Mouse (Mus musculus) neural tube, embryonic 13.5 days (tissue): ENCODE results near the gene Fam222b. TPM values are rescaled to one million over a fixed set of nuclear protein-coding genes. Genes with fewer than 3 reads are reported as not detected.
"Not testable (repeated sequence)": the region's sequence is repeated elsewhere in the genome, so short reads cannot be mapped to it uniquely, and the experiment has no call there.

Source experiments
- ATAC-seq: fragments of 200-750 bp; cut with Nextera tagmentation; 2 replicates; pipeline ENCODE4 v1.8.0; 2017; ENCODE audit warnings: low read depth, mild to moderate bottlenecking, moderate TSS enrichment, moderate library complexity
- H3K27ac ChIP-seq: fragments of 300-500 bp; sonication (generic); replicated peaks from 2 replicates; pipeline ENCODE4 v1.5.1; 2015; ENCODE audit warnings: moderate library complexity, mild to moderate bottlenecking, inconsistent platforms
- H3K27me3 ChIP-seq: fragments of 300-500 bp; sonication (generic); 2 replicates; pipeline ENCODE4 v1.6.1; 2015; ENCODE audit warnings: mild to moderate bottlenecking, inconsistent platforms
- H3K36me3 ChIP-seq: fragments of 300-500 bp; sonication (generic); 2 replicates; pipeline ENCODE4 v1.6.1; 2015; ENCODE audit warnings: mild to moderate bottlenecking, inconsistent platforms
- H3K4me1 ChIP-seq: fragments of 300-500 bp; sonication (generic); replicated peaks from 2 replicates; pipeline ENCODE4 v1.6.1; 2015; ENCODE audit warnings: inconsistent platforms
- H3K4me2 ChIP-seq: fragments of 300-500 bp; sonication (generic); 2 replicates; pipeline ENCODE4 v1.6.1; 2015; ENCODE audit warnings: inconsistent platforms, mild to moderate bottlenecking, moderate library complexity
- H3K4me3 ChIP-seq: fragments of 300-500 bp; sonication (generic); 2 replicates; pipeline ENCODE4 v1.5.1; 2015; ENCODE audit warnings: mild to moderate bottlenecking, inconsistent platforms
- H3K9ac ChIP-seq: fragments of 300-500 bp; sonication (generic); 2 replicates; pipeline ENCODE4 v1.6.1; 2015; ENCODE audit warnings: moderate library complexity, mild to moderate bottlenecking, inconsistent platforms
- H3K9me3 ChIP-seq: fragments of 300-500 bp; sonication (generic); 2 replicates; pipeline ENCODE4 v1.6.1; 2016; ENCODE audit warnings: inconsistent platforms
- whole genome bisulfite sequencing: fragments of 180-500 bp; shearing (Covaris S2); methylation state at CpG from one replicate; pipeline ENCODE4 v1.1.7; 2015; 5-methylcytosine and 5-hydroxymethylcytosine counted together
- polyA plus RNA-seq: library from polyadenylated mRNA; unstranded; fragments of >200 nt; fragmentation: Nextera tagmentation; extraction: Ambion mirVana; gene quantifications from 2 replicates; pipeline ENCODE4 v1.2.1, GENCODE M21; 2015

The Fam222b gene
- polyA plus RNA-seq, 1 experiment from 2014 or later: 28.8 TPM

- peaks cover 28% of the 10 kb centered on the region for H3K36me3 ChIP-seq
- WGBS: under 1% methylated on average over 68 of the region's 84 CpGs
- ATAC-seq: peak; percentile 91
- peak overlapping the region; percentile 78 for H3K4me2 ChIP-seq
- peak overlapping the region; percentile 87 for H3K27ac ChIP-seq
- peaks cover 64% of the 10 kb centered on the region for H3K4me1 ChIP-seq
- H3K9ac ChIP-seq: peak overlapping the region; percentile 79
- no peaks in the 10 kb centered on the region for H3K27me3 ChIP-seq
- peak overlapping the region; percentile 52 for H3K4me3 ChIP-seq
- no peaks in the 10 kb centered on the region for H3K9me3 ChIP-seq
These were observed 83.7 kb downstream of the Fam222b start for GRCm38 (mm10) chr11:78177903-78178858.

DNA sequence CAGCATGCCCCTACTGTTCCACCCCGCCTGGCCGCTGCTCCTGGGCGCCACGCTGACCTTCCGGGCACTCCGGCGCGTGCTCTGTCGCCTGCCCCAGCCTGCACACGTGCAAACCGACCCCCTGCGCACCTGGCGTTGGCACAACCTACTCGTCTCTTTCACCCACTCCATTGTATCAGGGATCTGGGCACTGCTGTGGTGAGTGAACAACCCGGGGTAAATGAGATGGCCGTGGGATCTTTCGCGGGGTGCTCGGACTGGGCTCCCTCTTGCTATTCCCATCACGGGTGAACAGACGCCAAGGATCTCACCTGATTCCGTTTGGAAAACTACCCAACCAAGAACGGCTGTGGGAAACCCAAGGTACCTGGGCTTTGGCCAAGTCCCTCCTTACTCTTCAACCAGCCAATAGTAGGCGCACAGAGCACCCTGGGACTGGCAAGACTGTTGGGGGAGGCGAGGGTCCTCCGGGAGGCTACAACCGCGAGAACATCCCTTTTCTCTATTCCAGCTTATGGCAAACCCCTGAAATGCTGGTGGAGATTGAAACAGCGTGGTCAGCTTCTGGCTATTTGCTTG is 84.5 kb downstream of the Fam222b start:
- Histone ChIP-seq H3K4me2 (peak overlapping the region; percentile 78), H3K27ac (peak overlapping the region; percentile 87)

GRCm38 (mm10) chr11:78179438-78179999 is 85.1 kb downstream of the Fam222b start:
- 28% methylated on average over 8 of the region's 8 CpGs for WGBS
- Histone ChIP-seq H3K4me2 (peak overlapping the region; percentile 78), H3K27ac (peak overlapping the region; percentile 87), H3K36me3 (peaks cover 28% of the 10 kb centered on the region), H3K4me3 (peak overlapping the region; percentile 52), H3K9ac (peak overlapping the region; percentile 79), H3K27me3 (no peaks in the 10 kb centered on the region), H3K9me3 (no peaks in the 10 kb centered on the region), H3K4me1 (peaks cover 70% of the 10 kb centered on the region)
- ATAC-seq: no peak

More for the DNA sequence above, 84.5 kb downstream of the Fam222b start:
- peaks cover 66% of the 10 kb centered on the region for H3K4me1 ChIP-seq
- no peaks in the 10 kb centered on the region for H3K27me3 ChIP-seq
- H3K36me3 ChIP-seq: peaks cover 28% of the 10 kb centered on the region
- 2% methylated on average over 29 of the region's 29 CpGs for WGBS
- H3K9ac ChIP-seq: peak overlapping the region; percentile 79
- H3K9me3 ChIP-seq: no peaks in the 10 kb centered on the region
- ATAC-seq: peak; percentile 10; the same call in 1 of the 2 replicates
- H3K4me3 ChIP-seq: peak overlapping the region; percentile 52

- peak overlapping the region; percentile 52; the same call in 1 of the 2 replicates for H3K4me3 ChIP-seq
- H3K9ac ChIP-seq: 0 out of 2 replicates have a peak overlapping the region, but pooled peaks have one; percentile 31
- no peak overlapping the region for H3K27ac ChIP-seq
- no peaks in the 10 kb centered on the region for H3K9me3 ChIP-seq
- peaks cover 70% of the 10 kb centered on the region for H3K4me1 ChIP-seq
- 83% methylated on average over 6 of the region's 6 CpGs for WGBS
- H3K27me3 ChIP-seq: no peaks in the 10 kb centered on the region
- peaks cover 28% of the 10 kb centered on the region for H3K36me3 ChIP-seq
- ATAC-seq: no peak
- H3K4me2 ChIP-seq: peak overlapping the region; percentile 78
These were observed 85.8 kb downstream of the Fam222b start for GRCm38 (mm10) chr11:78180081-78180761.

DNA sequence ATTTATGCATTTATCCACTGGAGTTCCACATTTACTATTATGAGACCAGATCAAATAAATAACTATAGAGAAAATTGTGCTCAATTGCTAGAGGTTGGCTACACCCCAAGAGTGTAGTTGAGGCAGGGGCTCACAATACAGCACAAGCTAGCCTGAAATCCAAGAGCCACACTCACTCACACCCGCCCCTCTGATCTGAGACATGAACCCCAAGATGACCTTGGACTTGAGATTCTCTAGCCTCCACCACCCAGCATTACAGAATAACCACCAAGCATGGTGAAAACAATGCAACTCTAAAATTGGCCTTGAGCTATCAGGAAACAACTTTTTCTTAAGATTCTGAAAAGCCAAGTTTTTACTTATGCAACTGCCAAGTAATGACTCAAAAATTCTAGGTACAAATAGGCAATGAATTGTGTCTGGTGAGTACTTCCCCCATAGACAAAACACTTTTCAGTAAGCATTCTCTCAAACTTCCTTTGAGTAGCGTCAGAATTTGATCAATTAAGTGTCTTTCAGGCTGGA is 87.4 kb downstream of the Fam222b start:
- H3K4me1 ChIP-seq: peaks cover 60% of the 10 kb centered on the region
- WGBS: 43% methylated on average over 2 of the region's 2 CpGs
- H3K36me3 ChIP-seq: peaks cover 28% of the 10 kb centered on the region
- no peak overlapping the region for H3K27ac ChIP-seq
- H3K4me3 ChIP-seq: peak overlapping the region; percentile 75
- H3K9me3 ChIP-seq: no peaks in the 10 kb centered on the region
- peak overlapping the region; percentile 69 for H3K4me2 ChIP-seq
- no peaks in the 10 kb centered on the region for H3K27me3 ChIP-seq
- no peak for ATAC-seq
- peak overlapping the region; percentile 90 for H3K9ac ChIP-seq

DNA sequence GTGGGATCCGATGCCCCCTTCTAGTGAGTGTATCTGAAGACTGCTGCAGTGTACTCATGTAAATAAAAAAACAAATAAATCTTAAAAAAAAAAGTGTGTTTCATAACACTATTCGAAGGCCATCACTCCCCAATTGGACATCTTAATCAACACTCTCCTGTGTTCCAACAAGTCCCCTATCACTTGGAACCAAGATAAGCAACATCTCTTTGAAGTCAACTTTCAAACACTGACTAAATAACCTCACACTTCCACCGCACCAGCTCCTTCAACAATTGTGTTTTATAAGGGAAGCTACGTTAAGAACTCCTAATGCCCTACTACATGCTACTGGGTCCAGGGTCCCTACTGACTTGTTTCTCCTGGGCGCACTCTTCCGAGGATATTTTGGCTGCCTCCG is 88.0 kb downstream of the Fam222b start:
- Histone ChIP-seq H3K27ac (peak overlapping the region; percentile 95; the same call in 1 of the 2 replicates), H3K9me3 (no peaks in the 10 kb centered on the region), H3K36me3 (peaks cover 28% of the 10 kb centered on the region), H3K9ac (peak overlapping the region; percentile 90), H3K4me3 (peak overlapping the region; percentile 75), H3K27me3 (no peaks in the 10 kb centered on the region), H3K4me2 (peak overlapping the region; percentile 69), H3K4me1 (peaks cover 59% of the 10 kb centered on the region)
- no peak for ATAC-seq
- 8% methylated on average over 7 of the region's 7 CpGs for WGBS

DNA sequence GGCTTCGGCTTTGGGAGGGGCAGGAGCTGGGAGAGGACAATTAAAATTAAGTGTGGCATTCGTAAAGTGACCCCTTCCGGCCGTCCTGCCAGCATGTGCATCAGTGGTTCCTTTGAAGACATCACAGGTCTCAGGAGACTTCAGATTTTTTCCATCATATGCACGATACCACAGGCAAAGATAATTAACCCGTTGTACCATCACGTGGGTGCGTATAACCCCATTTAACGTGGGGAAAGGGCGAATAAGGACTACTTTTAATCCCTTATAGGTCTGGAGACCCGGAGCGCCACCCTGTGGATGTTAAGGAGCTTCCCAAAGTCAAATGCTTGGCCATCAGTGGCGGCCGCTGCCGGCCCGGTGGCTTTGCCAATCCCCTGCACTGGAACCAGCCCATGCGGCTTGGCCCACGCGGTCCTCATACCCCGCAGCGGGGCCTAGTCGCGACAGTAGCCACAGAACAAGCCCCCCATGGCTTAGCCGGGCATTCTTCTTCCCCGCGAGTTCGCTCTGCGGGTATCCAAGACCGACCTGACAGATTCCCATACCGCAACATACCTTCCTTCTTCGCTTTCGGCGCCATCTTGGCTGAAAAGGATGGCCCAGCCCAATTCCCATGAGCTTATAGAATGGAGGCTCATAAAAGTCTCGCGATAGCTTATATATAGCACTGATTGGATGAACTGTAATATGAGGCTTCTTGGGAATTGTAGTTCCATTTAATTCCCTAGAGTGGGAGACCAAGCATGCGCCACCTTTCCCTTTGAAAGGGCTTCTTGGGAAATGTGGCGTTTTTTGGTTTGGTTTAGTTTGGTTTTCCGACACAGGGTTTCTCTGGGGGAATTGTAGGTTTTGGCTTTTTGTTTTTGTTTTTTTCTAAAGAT is 88.7 kb downstream of the Fam222b start, which contains the start of gene Rpl23a:
Rpl23a (minus strand) TSS at position 624 of the 884 bp plus-strand sequence.
- peaks cover 60% of the 10 kb centered on the region for H3K4me1 ChIP-seq
- under 1% methylated on average over 38 of the region's 38 CpGs for WGBS
- peaks cover 28% of the 10 kb centered on the region for H3K36me3 ChIP-seq
- H3K4me2 ChIP-seq: peak within 1 kb of the TSS; percentile 69
- H3K9ac ChIP-seq: peak within 1 kb of the TSS; percentile 90
- peak; percentile 93 for ATAC-seq
- H3K27me3 ChIP-seq: no peaks in the 10 kb centered on the region
- peak within 1 kb of the TSS; percentile 95 for H3K27ac ChIP-seq
- H3K4me3 ChIP-seq: peak within 1 kb of the TSS; percentile 75
- H3K9me3 ChIP-seq: no peaks in the 10 kb centered on the region

DNA sequence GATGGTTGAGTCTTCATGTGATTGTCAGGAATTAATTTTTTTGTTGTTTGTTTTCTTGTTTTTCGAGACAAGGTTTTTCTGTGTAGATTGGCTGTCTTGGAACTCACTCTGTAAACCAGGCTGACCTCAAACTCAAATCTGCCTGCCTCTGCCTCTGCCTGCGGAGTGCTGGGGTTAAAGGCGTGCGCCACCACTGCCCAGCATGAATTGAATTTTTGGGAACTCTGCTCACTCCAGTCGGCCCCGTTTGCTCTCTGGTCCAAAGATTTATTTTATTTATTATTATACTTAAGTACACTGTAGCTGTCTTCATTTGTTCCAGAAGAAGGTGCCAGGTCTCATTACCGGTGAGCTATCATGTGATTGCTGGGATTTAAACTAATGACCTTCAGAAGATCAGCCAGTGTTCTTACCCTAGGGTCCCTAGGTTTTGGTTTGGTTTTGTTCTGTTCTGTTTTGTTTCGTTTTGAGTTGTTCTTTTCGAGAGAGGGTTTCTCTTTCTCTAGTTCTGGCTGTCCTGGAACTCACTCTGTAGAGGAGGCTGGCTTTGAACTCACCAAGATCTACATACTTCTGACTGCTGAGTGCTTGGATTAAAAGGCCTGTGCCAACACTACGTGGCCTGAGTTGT is 89.5 kb downstream of the Fam222b start:
- WGBS: 48% methylated on average over 10 of the region's 10 CpGs
- H3K4me2 ChIP-seq: peak overlapping the region; percentile 69
- peaks cover 53% of the 10 kb centered on the region for H3K4me1 ChIP-seq
- H3K9me3 ChIP-seq: no peaks in the 10 kb centered on the region
- H3K36me3 ChIP-seq: peaks cover 28% of the 10 kb centered on the region
- H3K9ac ChIP-seq: peak overlapping the region; percentile 52
- ATAC-seq: no peak
- H3K27ac ChIP-seq: 0 out of 2 replicates have a peak overlapping the region, but pooled peaks have one; percentile 10
- no peaks in the 10 kb centered on the region for H3K27me3 ChIP-seq
- peak overlapping the region; percentile 75 for H3K4me3 ChIP-seq

DNA sequence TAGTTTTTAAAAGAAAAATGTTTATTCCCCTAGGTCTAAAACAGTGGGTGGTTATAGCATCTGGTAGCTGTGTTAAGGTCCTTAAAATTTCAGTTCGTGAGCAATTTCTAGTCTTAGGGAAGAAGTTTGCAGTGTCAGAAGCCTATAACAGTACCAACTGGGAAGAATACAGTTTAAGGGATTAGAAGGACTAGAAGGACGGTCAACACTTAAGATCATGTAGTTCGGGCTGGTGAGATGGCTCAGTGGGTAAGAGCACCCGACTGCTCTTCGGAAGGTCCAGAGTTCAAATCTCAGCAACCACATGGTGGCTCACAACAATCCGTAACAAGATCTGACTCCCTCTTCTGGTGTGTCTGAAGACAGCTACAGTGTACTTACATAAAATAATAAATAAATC is 90.2 kb downstream of the Fam222b start:
- H3K36me3 ChIP-seq: peaks cover 23% of the 10 kb centered on the region
- H3K9me3 ChIP-seq, ATAC-seq, H3K4me2 ChIP-seq, H3K4me3 ChIP-seq, H3K27ac ChIP-seq, H3K27me3 ChIP-seq, H3K9ac ChIP-seq: not testable (repeated sequence)
- WGBS: 93% methylated on average over 6 of the region's 6 CpGs
- H3K4me1 ChIP-seq: peaks cover 52% of the 10 kb centered on the region
